Mouse (Mus musculus) heart, postnatal 14 days (tissue): Measurements from ENCODE around the gene Olfr94. TPM values are rescaled to one million over a fixed set of nuclear protein-coding genes. Genes with fewer than 3 reads are reported as not detected.

Source experiments
- total RNA-seq, 2 experiments: library from RNA; stranded (reverse); gene quantifications; 2 replicates each; pipeline ENCODE4 v1.2.3; 2021

Olfr94 gene
- total RNA-seq, 2 experiments from 2014 or later = not detected

Other genes starting within 250 kb of the Olfr94 start
- gene Ppp1r11, start 249.3 kb downstream of the Olfr94 start, total RNA-seq = 10 to 100 TPM; 62.2 to 68.6 TPM
- gene Znrd1, start 242.4 kb downstream of the Olfr94 start, total RNA-seq = 10 to 100 TPM; 21.4 to 26.9 TPM
- 1 to 10 TPM; 8.5 to 9.9 TPM for gene Znrd1as, start 242.4 kb downstream of the Olfr94 start, total RNA-seq
- not detected for gene 2410137M14Rik, start 219.8 kb downstream of the Olfr94 start, total RNA-seq
- under 1 TPM; 0.15 to 0.31 TPM for gene H2-M5, start 211.5 kb downstream of the Olfr94 start, total RNA-seq
- 1 to 10 TPM; 3.7 to 4.6 TPM for gene Zfp57, start 199.8 kb downstream of the Olfr94 start, total RNA-seq
- gene Mog, start 177.6 kb downstream of the Olfr94 start, total RNA-seq = not detected
- 10 to 100 TPM; 16.9 TPM for gene Gabbr1, start 155.0 kb downstream of the Olfr94 start, total RNA-seq
- not detected for gene Olfr90, start 112.5 kb downstream of the Olfr94 start, total RNA-seq
- not detected for gene Olfr91, start 102.7 kb downstream of the Olfr94 start, total RNA-seq
- not detected for gene Olfr92, start 80.9 kb downstream of the Olfr94 start, total RNA-seq
- gene Olfr93, start 39.5 kb downstream of the Olfr94 start, total RNA-seq = not detected
- under 1 TPM in 1 of 2 experiments, not detected in 1; 0.80 TPM for gene Ubd, start 7.1 kb downstream of the Olfr94 start, total RNA-seq
- not detected for gene Olfr95, start 12.1 kb upstream of the Olfr94 start, total RNA-seq
- gene Olfr96, start 19.2 kb upstream of the Olfr94 start, total RNA-seq = not detected
- not detected for gene Olfr97, start 36.3 kb upstream of the Olfr94 start, total RNA-seq
- gene Olfr98, start 62.8 kb upstream of the Olfr94 start, total RNA-seq = not detected
- 1 to 10 TPM; 2.3 to 2.4 TPM for gene H2-M3, start 69.2 kb upstream of the Olfr94 start, total RNA-seq
- not detected for gene Olfr99, start 82.5 kb upstream of the Olfr94 start, total RNA-seq
- gene Olfr101, start 103.3 kb upstream of the Olfr94 start, total RNA-seq = not detected
- gene Olfr102, start 116.1 kb upstream of the Olfr94 start, total RNA-seq = not detected
- not detected for gene Olfr103, start 138.7 kb upstream of the Olfr94 start, total RNA-seq
- not detected for gene Olfr104-ps, start 158.6 kb upstream of the Olfr94 start, total RNA-seq
- not detected for gene Olfr105-ps, start 178.0 kb upstream of the Olfr94 start, total RNA-seq
- gene Olfr106-ps, start 189.4 kb upstream of the Olfr94 start, total RNA-seq = not detected
- gene Olfr107, start 198.2 kb upstream of the Olfr94 start, total RNA-seq = not detected
- gene Olfr108, start 244.5 kb upstream of the Olfr94 start, total RNA-seq = not detected